Mouse (Mus musculus): ENCODE measurements around the gene Hormad2.

DNA sequence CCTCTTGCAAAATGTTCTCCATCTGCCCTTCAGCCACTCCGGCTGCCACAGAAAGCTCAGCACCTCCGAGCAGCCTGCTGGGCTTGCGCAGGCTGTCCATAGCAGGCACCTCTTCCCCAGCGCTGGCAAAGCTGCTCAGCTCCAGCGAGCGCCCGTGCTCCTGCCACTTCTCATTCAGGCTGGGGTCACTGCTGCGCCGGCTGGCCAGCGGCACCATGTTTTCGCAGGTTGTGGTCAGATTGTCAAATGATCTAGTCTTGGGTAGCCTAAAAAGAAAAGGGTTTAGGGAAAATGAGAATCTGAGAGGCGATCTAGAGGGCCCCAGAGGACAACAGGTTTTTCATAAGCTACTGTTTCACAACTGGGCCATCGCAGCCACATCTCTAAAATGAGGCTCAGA lies 47.5 kb upstream of the Hormad2 start:
- TF ChIP-seq CTCF (IDR thresholded peaks at IDR 0.05; ENCODE audit: control insufficient read depth, insufficient read depth, low read length), result no peak
- TF ChIP-seq POLR2A (IDR thresholded peaks at IDR 0.05; ENCODE audit: borderline replicate concordance, control insufficient read depth, low read depth, low read length), result no peak
